Mouse (Mus musculus): ENCODE data around the gene Kif26a. TPM values are rescaled to one million over a fixed set of nuclear protein-coding genes. Genes with fewer than 3 reads are reported as not detected.

Kif26a gene
- polyA plus RNA-seq, 1 experiment from 2014 or later: 21.2 TPM

DNA sequence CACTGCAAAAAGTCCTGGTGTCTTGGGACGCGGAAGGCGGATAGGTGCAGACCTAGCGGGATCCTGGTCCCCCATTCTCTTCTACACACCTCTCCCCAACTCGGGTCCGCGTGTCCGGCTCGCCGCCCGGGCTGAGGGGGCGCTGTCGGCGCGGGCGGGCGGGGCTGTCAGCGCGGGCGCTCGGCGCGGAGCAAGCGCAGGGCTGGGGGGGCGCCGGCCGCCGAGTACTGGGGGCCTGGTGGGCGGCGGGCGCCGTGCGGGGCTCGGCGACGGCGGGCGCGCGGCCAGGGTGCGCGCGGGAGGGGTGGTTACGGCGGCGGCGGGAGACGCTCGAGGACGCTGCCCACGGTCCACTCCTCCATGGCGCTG lies 2.2 kb upstream of the Kif26a start:
- 0% methylated on average over 43 of the region's 52 CpGs for WGBS
- H3K9ac ChIP-seq (replicated peaks; ENCODE audit: low read depth, low read length): peak overlapping the region; percentile 78
- ATAC-seq: no peak
- H3K4me1 ChIP-seq (replicated peaks; ENCODE audit: control insufficient read depth, insufficient read depth, low read length): peaks cover 51% of the 10 kb centered on the region
- peaks cover 8% of the 10 kb centered on the region; the same call in 1 of the 2 replicates for H3K27me3 ChIP-seq (replicated peaks; ENCODE audit: control insufficient read depth, insufficient read depth, low read length)
- peak overlapping the region; percentile 90 for H3K4me2 ChIP-seq (ENCODE audit: low read length)
- no peaks in the 10 kb centered on the region for H3K9me3 ChIP-seq (ENCODE audit: control insufficient read depth, low read length)
- H3K36me3 ChIP-seq (ENCODE audit: control insufficient read depth, insufficient read depth): no peaks in the 10 kb centered on the region
- H3K4me3 ChIP-seq (replicated peaks; ENCODE audit: low read length): peak overlapping the region; percentile 74
- H3K27ac ChIP-seq (ENCODE audit: low read length): peak overlapping the region; percentile 68

DNA sequence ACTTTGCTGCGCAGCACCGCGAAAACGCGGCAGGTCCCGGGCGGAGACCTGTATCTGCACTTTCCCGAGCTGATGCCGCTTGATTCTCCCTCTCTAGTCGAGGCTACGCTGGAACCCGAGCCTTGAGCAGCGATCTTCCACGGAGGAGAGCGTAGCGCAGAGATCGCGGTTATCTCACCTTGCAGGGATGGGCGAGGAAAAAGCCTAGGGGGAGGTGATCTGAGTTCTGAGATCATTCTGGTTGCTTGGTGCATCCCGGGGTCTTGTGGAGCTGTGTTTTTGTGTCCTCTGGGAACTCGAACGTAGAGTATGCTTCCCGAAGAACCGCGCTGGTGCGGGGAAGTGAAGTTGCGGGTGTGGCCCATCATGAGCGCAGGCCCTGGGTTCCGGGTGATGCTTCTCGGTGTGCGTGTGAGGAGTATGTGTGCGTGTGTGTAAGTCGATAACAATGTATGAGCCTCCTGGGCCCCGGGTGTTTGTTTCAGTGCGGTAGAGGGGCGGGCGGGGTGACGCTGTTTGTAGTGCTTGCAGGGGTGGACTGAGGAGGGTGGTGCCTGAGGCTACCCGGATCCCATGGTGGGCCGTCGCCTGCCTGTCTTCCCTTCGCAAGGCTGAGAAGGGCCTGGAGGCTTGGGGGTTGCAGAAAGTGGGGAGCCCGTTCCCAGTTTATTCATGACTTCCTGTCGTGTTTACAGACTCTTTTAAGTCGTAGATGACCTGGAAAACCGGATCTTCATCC lies 1.5 kb upstream of the Kif26a start:
- H3K4me1 ChIP-seq (replicated peaks; ENCODE audit: control insufficient read depth, insufficient read depth, low read length): peaks cover 59% of the 10 kb centered on the region
- H3K4me2 ChIP-seq (ENCODE audit: low read length): peak overlapping the region; percentile 90
- WGBS: under 1% methylated on average over 46 of the region's 46 CpGs
- ATAC-seq: no peak
- H3K36me3 ChIP-seq (ENCODE audit: control insufficient read depth, insufficient read depth): no peaks in the 10 kb centered on the region
- peak overlapping the region; percentile 78 for H3K9ac ChIP-seq (replicated peaks; ENCODE audit: low read depth, low read length)
- peaks cover 8% of the 10 kb centered on the region; the same call in 1 of the 2 replicates for H3K27me3 ChIP-seq (replicated peaks; ENCODE audit: control insufficient read depth, insufficient read depth, low read length)
- H3K9me3 ChIP-seq (ENCODE audit: control insufficient read depth, low read length): no peaks in the 10 kb centered on the region
- peak overlapping the region; percentile 74 for H3K4me3 ChIP-seq (replicated peaks; ENCODE audit: low read length)
- H3K27ac ChIP-seq (ENCODE audit: low read length): peak overlapping the region; percentile 68

DNA sequence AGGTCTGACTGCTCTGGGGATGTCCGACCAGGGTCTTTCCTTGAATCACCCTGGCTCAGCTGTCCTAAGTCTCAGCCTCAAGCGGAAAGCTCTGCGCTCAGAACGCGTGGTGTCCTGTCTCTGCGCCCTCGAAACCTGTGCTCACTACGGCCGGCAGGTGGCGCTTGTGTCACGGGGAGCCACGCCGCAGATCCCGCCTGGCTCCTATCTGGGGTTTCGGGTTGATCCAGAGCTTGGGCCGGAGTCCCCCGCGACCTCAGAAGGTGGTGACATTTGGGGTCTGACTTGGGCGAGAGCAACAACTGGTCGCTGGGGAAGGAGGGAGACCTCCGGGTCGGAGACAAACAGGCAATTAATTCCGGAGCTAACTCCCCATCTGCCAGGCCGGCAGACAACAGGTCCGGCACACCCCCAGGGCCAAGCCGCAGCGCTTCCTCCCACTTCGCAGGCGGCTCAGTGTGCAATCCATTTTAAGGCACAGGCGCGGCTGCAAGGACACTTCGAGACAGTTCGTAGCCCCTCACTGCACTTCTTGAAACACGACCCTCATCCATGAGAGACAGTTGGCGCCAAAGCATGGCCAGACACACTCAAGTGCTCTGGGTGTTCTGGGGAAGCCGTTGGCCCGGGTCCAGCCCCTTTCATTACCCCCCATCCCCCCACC lies 665 bp upstream of the Kif26a start:
- under 1% methylated on average over 37 of the region's 37 CpGs for WGBS
- Histone ChIP-seq H3K4me2 (ENCODE audit: low read length) (peak overlapping the region; percentile 90), H3K27me3 (replicated peaks; ENCODE audit: control insufficient read depth, insufficient read depth, low read length) (peaks cover 8% of the 10 kb centered on the region; the same call in 1 of the 2 replicates), H3K9me3 (ENCODE audit: control insufficient read depth, low read length) (no peaks in the 10 kb centered on the region), H3K36me3 (ENCODE audit: control insufficient read depth, insufficient read depth) (no peaks in the 10 kb centered on the region), H3K4me1 (replicated peaks; ENCODE audit: control insufficient read depth, insufficient read depth, low read length) (peaks cover 67% of the 10 kb centered on the region), H3K9ac (replicated peaks; ENCODE audit: low read depth, low read length) (peak overlapping the region; percentile 78), H3K4me3 (replicated peaks; ENCODE audit: low read length) (peak overlapping the region; percentile 74), H3K27ac (ENCODE audit: low read length) (peak overlapping the region; percentile 85)
- ATAC-seq: peak; percentile 68

DNA sequence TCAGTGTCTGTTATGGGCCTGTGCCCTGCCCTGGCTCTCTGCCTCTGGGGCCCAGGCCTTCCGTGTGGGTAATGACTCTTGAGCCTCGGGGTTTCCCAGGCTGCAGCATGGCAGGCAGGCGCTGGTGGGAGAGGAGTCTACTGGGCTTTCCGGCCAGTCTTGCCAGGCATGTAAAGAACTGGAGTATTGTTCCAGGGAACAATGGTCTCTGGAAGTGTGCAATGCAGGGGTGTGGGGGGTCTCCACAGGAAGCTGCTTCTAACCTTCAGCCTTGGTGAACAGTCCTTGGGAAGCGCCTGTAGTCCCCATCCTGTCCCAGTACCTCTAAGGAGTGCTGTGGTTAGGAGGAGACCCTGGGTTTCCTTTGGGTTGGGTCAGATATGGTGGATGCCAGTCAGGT lies 1.4 kb downstream of the Kif26a start:
- Histone ChIP-seq H3K27ac (ENCODE audit: low read length) (peak overlapping the region; percentile 85), H3K36me3 (ENCODE audit: control insufficient read depth, insufficient read depth) (no peaks in the 10 kb centered on the region), H3K4me2 (ENCODE audit: low read length) (peak overlapping the region; percentile 90), H3K9me3 (ENCODE audit: control insufficient read depth, low read length) (no peaks in the 10 kb centered on the region), H3K9ac (replicated peaks; ENCODE audit: low read depth, low read length) (peak overlapping the region; percentile 78), H3K4me1 (replicated peaks; ENCODE audit: control insufficient read depth, insufficient read depth, low read length) (peaks cover 87% of the 10 kb centered on the region), H3K27me3 (replicated peaks; ENCODE audit: control insufficient read depth, insufficient read depth, low read length) (peaks cover 3% of the 10 kb centered on the region; the same call in 1 of the 2 replicates), H3K4me3 (replicated peaks; ENCODE audit: low read length) (peak overlapping the region; percentile 74)
- WGBS: 17% methylated on average over 5 of the region's 5 CpGs
- ATAC-seq: no peak

DNA sequence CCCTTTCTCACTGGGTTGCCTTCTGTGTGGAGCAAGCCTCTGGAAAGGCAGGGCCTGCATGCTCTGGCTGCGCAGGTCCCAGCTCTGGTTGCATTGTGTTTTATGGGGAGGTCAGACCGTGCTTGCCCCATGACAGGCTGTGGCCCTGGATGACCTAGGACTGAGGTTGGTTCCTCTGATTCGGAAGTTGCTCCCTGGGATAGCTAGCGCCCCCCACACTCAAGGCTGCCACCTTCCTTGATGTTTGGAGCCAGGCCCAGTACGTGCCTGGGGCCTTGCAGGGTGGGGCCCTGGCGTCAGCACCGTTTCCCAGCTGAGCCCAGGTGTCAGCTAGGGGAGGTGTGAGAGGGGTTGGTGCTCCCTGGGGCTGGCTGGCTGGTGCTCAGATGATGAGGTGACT lies 4.0 kb downstream of the Kif26a start:
- Histone ChIP-seq H3K9me3 (ENCODE audit: control insufficient read depth, low read length) (no peaks in the 10 kb centered on the region), H3K27ac (ENCODE audit: low read length) (no peak overlapping the region), H3K4me2 (ENCODE audit: low read length) (peak overlapping the region; percentile 90), H3K4me3 (replicated peaks; ENCODE audit: low read length) (peak overlapping the region; percentile 74), H3K27me3 (replicated peaks; ENCODE audit: control insufficient read depth, insufficient read depth, low read length) (no peaks in the 10 kb centered on the region), H3K36me3 (ENCODE audit: control insufficient read depth, insufficient read depth) (no peaks in the 10 kb centered on the region), H3K4me1 (replicated peaks; ENCODE audit: control insufficient read depth, insufficient read depth, low read length) (peaks cover 95% of the 10 kb centered on the region), H3K9ac (replicated peaks; ENCODE audit: low read depth, low read length) (peak overlapping the region; percentile 14)
- no peak for ATAC-seq
- 56% methylated on average over 7 of the region's 7 CpGs for WGBS

DNA sequence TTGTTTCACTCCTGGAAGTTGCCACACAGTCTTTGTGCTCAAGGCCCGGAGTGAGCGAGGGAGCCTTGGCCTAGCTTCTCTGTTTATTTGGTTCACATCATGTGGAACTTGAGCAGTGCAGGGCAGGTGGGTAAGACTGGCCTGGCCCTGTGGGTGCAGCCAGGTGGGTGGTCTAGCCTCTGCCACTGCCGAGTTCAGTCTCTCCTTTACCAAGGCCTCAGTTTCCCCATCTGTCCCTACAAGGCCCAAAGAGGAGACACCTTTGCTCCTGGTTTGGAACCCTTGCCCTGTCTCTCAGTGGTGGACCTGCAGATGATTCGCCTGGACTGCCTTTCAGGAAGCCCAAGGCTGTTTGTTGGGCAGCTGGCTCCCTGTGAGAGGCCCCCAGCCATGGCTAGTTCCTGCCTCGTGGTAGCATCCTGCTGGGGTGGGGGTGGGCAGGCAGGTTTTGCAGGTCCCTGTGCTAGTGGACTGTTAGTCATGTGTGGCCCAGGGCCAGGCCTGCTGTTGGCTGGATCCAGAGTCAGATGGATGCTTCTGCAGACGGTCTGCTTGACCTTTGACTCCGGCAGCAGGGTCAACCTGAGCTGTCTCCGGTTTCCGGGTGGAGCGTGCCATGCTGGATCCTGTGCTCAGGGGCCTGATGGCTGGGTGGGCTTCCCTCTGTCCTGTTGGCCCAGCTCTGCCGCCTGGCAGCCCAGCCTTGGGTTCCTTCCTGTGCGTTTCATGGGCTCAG lies 5.4 kb downstream of the Kif26a start:
- Histone ChIP-seq H3K27me3 (replicated peaks; ENCODE audit: control insufficient read depth, insufficient read depth, low read length) (no peaks in the 10 kb centered on the region), H3K9ac (replicated peaks; ENCODE audit: low read depth, low read length) (no peak overlapping the region; the same call in 1 of the 2 replicates), H3K4me1 (replicated peaks; ENCODE audit: control insufficient read depth, insufficient read depth, low read length) (peaks cover 96% of the 10 kb centered on the region), H3K4me3 (replicated peaks; ENCODE audit: low read length) (peak overlapping the region; percentile 13; the same call in 1 of the 2 replicates), H3K36me3 (ENCODE audit: control insufficient read depth, insufficient read depth) (no peaks in the 10 kb centered on the region), H3K4me2 (ENCODE audit: low read length) (peak overlapping the region; percentile 36), H3K9me3 (ENCODE audit: control insufficient read depth, low read length) (no peaks in the 10 kb centered on the region), H3K27ac (ENCODE audit: low read length) (no peak overlapping the region)
- 51% methylated on average over 12 of the region's 12 CpGs for WGBS
- no peak for ATAC-seq

DNA sequence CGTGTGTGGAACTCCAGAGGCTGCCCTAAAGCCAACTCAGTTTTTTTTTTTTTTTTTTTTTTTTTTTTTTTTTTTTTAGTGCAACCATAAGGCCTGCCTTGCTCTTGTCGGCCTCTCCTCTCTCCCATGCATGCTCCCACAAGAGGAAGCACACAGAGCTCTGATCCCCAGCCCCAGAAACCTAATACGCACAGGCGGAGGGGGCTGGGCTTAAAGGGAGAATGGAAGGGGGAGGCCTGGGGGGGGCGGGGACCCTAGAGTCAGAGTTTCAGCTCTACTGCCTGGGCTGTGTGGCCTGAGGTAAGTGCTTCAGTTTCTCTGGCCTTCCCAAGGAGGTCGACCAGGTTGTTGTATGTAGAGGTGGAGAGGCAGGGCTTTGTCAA lies 6.0 kb downstream of the Kif26a start:
- H3K27me3 ChIP-seq (replicated peaks; ENCODE audit: control insufficient read depth, insufficient read depth, low read length): no peaks in the 10 kb centered on the region
- ATAC-seq: no peak
- H3K4me2 ChIP-seq (ENCODE audit: low read length): peak overlapping the region; percentile 36
- WGBS: 39% methylated on average over 6 of the region's 6 CpGs
- H3K36me3 ChIP-seq (ENCODE audit: control insufficient read depth, insufficient read depth): no peaks in the 10 kb centered on the region
- no peak overlapping the region for H3K4me3 ChIP-seq (replicated peaks; ENCODE audit: low read length)
- H3K9me3 ChIP-seq (ENCODE audit: control insufficient read depth, low read length): no peaks in the 10 kb centered on the region
- H3K27ac ChIP-seq (ENCODE audit: low read length): no peak overlapping the region
- peaks cover 97% of the 10 kb centered on the region for H3K4me1 ChIP-seq (replicated peaks; ENCODE audit: control insufficient read depth, insufficient read depth, low read length)
- H3K9ac ChIP-seq (replicated peaks; ENCODE audit: low read depth, low read length): no peak overlapping the region

DNA sequence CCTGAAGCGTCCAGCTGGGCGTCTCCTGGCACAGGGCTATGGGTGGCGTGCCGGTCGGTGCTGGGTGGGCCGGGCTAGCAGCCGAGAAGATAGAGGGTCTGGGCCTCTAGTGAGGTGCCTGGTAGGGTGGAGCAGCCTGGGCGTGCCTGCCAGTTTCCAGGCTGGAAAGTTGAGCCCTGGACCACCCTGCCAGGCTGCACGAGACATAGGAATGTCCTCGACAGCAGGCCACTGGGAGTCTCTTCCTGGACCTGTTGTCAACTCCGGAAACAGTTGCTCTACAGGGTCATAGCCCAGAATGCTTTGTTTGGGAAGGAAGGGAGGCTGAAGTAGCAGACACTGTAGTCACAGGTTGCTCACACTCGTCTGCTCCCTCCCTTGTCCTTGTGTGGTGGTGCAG lies 7.6 kb downstream of the Kif26a start:
- H3K4me1 ChIP-seq (replicated peaks; ENCODE audit: control insufficient read depth, insufficient read depth, low read length): peaks cover 86% of the 10 kb centered on the region

DNA sequence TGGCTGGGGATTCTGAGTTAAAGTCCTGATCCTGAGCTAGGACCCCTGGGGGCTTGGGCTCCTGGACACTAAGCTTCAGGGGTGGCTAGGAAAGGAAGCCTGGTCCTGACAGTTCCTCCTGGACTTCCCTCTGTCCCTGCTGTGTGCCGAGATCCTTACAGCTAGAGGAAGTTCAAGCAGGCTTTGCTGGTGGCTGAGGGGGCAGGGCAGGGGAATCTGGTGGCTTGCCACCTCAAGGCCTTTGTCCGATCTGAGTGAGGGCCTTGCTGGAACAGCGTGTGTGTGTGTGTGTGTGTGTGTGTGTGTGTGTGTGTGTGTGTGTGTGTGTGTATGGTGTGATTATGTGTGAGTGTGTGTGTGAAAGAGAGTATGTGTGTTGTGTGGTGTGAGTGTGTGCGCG lies 8.5 kb downstream of the Kif26a start:
- ATAC-seq: no peak
- no peaks in the 10 kb centered on the region for H3K9me3 ChIP-seq (ENCODE audit: control insufficient read depth, low read length)
- H3K9ac ChIP-seq (replicated peaks; ENCODE audit: low read depth, low read length): no peak overlapping the region
- no peak overlapping the region for H3K4me3 ChIP-seq (replicated peaks; ENCODE audit: low read length)
- no peak overlapping the region for H3K4me2 ChIP-seq (ENCODE audit: low read length)
- H3K4me1 ChIP-seq (replicated peaks; ENCODE audit: control insufficient read depth, insufficient read depth, low read length): peaks cover 77% of the 10 kb centered on the region
- no peaks in the 10 kb centered on the region for H3K27me3 ChIP-seq (replicated peaks; ENCODE audit: control insufficient read depth, insufficient read depth, low read length)
- H3K27ac ChIP-seq (ENCODE audit: low read length): no peak overlapping the region
- 33% methylated on average over 5 of the region's 5 CpGs for WGBS
- H3K36me3 ChIP-seq (ENCODE audit: control insufficient read depth, insufficient read depth): 0 out of 2 replicates have a peak, but pooled peaks cover 3% of the 10 kb centered on the region

More for the DNA sequence above, 7.6 kb downstream of the Kif26a start:
- Histone ChIP-seq H3K36me3 (ENCODE audit: control insufficient read depth, insufficient read depth) (0 out of 2 replicates have a peak, but pooled peaks cover 3% of the 10 kb centered on the region), H3K9ac (replicated peaks; ENCODE audit: low read depth, low read length) (no peak overlapping the region), H3K27me3 (replicated peaks; ENCODE audit: control insufficient read depth, insufficient read depth, low read length) (no peaks in the 10 kb centered on the region), H3K4me3 (replicated peaks; ENCODE audit: low read length) (no peak overlapping the region), H3K27ac (ENCODE audit: low read length) (no peak overlapping the region), H3K4me2 (ENCODE audit: low read length) (no peak overlapping the region), H3K9me3 (ENCODE audit: control insufficient read depth, low read length) (no peaks in the 10 kb centered on the region)
- 73% methylated on average over 12 of the region's 12 CpGs for WGBS
- ATAC-seq: no peak

Data from forebrain, embryonic 16.5 days (tissue).